Mouse (Mus musculus): ENCODE results near the gene Ndst4. TPM values are rescaled to one million over a fixed set of nuclear protein-coding genes. Genes with fewer than 3 reads are reported as not detected.

Gene Ndst4
- total RNA-seq, 2 experiments from 2014 or later, result 0.03 to 0.28 TPM

DNA sequence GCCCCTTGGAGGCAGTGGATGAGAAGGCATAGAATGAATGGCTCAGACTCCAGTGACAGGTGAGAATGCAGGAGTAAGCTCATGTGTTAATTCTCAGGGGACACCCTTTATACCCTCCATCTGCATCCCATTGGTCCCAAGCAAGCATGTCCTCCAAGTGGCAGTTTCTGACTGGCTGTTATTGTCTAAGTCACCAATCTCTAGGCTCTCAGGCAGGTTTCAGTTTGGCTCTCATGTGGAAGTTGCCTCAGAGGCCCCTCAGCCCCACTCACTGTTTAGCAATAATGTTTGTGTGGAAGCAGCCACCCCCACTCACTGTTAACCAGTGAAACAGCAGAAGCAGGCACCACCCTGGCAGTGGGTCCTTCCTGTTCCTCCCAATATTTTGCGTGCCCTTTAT, 353.0 kb downstream of the Ndst4 start:
- TF ChIP-seq CTCF (IDR thresholded peaks at IDR 0.05), result no peak
- DNase-seq, result no peak
- intact Hi-C loops (cut with DNase I), result no loop called here
- no peak overlapping the region for H3K27ac ChIP-seq
- H3K4me3 ChIP-seq, result no peak overlapping the region

DNA sequence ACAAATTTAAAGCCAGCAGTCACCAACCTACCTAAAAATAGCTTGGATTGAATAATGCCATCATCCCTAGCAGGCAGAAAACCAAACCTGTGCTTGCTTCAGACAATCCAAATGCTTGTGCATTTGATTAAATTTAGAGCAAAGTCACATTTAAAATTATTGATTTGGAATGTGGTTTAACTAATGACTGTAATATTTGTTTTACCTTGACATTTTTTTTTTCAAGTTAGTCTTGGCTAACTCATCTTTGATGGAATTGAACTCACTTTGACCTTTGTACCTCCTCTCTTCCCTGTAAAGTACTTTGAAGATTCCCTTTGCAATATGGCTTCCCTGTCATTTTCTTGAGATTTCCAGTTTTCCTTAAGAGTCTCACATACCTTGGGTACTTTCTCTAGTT, 356.8 kb downstream of the Ndst4 start:
- TF ChIP-seq CTCF (IDR thresholded peaks at IDR 0.05), result no peak
- no peak overlapping the region for H3K4me3 ChIP-seq
- no peak for DNase-seq
- H3K27ac ChIP-seq, result no peak overlapping the region
- intact Hi-C loops (cut with DNase I), result no loop called here

All from gastrocnemius, adult 2 months (tissue).